Mouse (Mus musculus) midbrain, postnatal 0 days (tissue): ENCODE measurements around the gene Zfp770. TPM values are rescaled to one million over a fixed set of nuclear protein-coding genes. Genes with fewer than 3 reads are reported as not detected.
"Not testable (repeated sequence)": the region's sequence is repeated elsewhere in the genome, so short reads cannot be mapped to it uniquely, and the experiment has no call there.

Experiments
- ATAC-seq: fragments of 200-750 bp; cut with Nextera tagmentation; 2 replicates; pipeline ENCODE4 v1.8.0; 2017; ENCODE audit warnings: moderate number of reproducible peaks, mild to moderate bottlenecking, moderate TSS enrichment, moderate library complexity; ENCODE audit not compliant: low FRiP score
- DNase-seq: peaks from one replicate; pipeline ENCODE4 v3.0.0-alpha.2; 2015; ENCODE audit warnings: low spot score
- H3K27ac ChIP-seq: fragments of 300-500 bp; sonication (generic); 2 replicates; pipeline ENCODE4 v1.5.1; 2014; ENCODE audit warnings: low read depth, mild to moderate bottlenecking, low read length, mixed read lengths
- H3K27me3 ChIP-seq: fragments of 300-500 bp; sonication (generic); 2 replicates; pipeline ENCODE4 v1.6.1; 2014; ENCODE audit warnings: low read length, control low read depth, mixed read lengths; ENCODE audit not compliant: insufficient read depth
- H3K36me3 ChIP-seq: fragments of 300-500 bp; sonication (generic); 2 replicates; pipeline ENCODE4 v1.6.1; 2014; ENCODE audit warnings: low read length, control low read depth, mixed read lengths; ENCODE audit not compliant: insufficient read depth
- H3K4me1 ChIP-seq: fragments of 300-500 bp; sonication (generic); 2 replicates; pipeline ENCODE4 v1.6.1; 2014; ENCODE audit warnings: mild to moderate bottlenecking, control low read depth, antibody characterized with exemption, low read length, mixed read lengths; ENCODE audit not compliant: insufficient read depth
- H3K4me2 ChIP-seq: fragments of 300-500 bp; sonication (generic); 2 replicates; pipeline ENCODE4 v1.6.1; 2014; ENCODE audit warnings: low read depth, mild to moderate bottlenecking, low read length, mixed read lengths; ENCODE audit not compliant: poor library complexity, severe bottlenecking
- H3K4me3 ChIP-seq: fragments of 300-500 bp; sonication (generic); 2 replicates; pipeline ENCODE4 v1.5.1; 2014; ENCODE audit warnings: low read depth, mild to moderate bottlenecking, low read length, moderate library complexity
- H3K9ac ChIP-seq: fragments of 300-500 bp; sonication (generic); replicated peaks from 2 replicates; pipeline ENCODE4 v1.6.1; 2014; ENCODE audit warnings: mild to moderate bottlenecking, low read length, moderate library complexity, mixed read lengths; ENCODE audit not compliant: poor library complexity, severe bottlenecking
- H3K9me3 ChIP-seq: fragments of 300-500 bp; sonication (generic); 2 replicates; pipeline ENCODE4 v1.6.1; 2016; ENCODE audit warnings: low read length, control low read depth
- CTCF ChIP-seq: IDR thresholded peaks from 2 replicates; pipeline ENCODE4 v1.5.1; 2016; ENCODE audit warnings: antibody characterized with exemption, mild to moderate bottlenecking
- WGBS: fragments of 180-500 bp; shearing (Covaris S2); extraction: QIAGEN DNeasy Blood & Tissue Kit; methylation state at CpG from one replicate; pipeline ENCODE4 v1.1.7; 2014; 5-methylcytosine and 5-hydroxymethylcytosine counted together
- polyA plus RNA-seq: library from polyadenylated mRNA; unstranded; fragments of >200 nt; fragmentation: Nextera tagmentation; extraction: Ambion mirVana; gene quantifications from 2 replicates; pipeline ENCODE4 v1.2.1, GENCODE M21; 2015
- total RNA-seq: library from RNA; depleted of rRNA; stranded (reverse); fragments of >200 nt; gene quantifications from 2 replicates; pipeline ENCODE4 v1.2.3, GENCODE M21; 2014

Gene Zfp770
- total and polyA plus RNA-seq, 2 experiments from 2014 or later = 8.3 to 19.5 TPM

DNA sequence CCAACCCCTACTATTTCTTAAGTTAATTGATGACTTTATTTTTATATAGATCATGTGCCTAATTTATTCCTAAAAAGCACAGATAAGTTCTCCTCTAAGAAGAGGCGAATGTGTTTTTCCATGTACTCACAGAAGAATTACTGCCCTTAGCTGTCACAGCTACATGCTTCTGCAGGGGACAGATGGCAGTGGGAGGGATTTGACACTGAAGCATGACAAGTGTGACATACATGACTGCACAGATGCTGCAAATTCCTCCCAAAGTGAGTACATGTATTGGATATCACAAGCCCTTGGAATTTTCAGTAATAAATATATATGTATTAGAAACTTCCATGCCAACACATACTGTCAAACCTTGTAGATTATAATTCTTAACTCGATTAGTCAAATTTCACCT, 27.4 kb upstream of the Zfp770 start:
- DNase-seq (peak; percentile 14), ATAC-seq (no peak)
- no peak for TF ChIP-seq CTCF
- H3K4me1 ChIP-seq = no peaks in the 10 kb centered on the region
- H3K27ac ChIP-seq = no peak overlapping the region
- H3K9ac ChIP-seq = no peak overlapping the region
- no peaks in the 10 kb centered on the region for H3K9me3 ChIP-seq
- no peak overlapping the region for H3K4me2 ChIP-seq
- WGBS = 87% methylated on average over 2 of the region's 2 CpGs
- H3K4me3 ChIP-seq = no peak overlapping the region
- H3K36me3 ChIP-seq = no peaks in the 10 kb centered on the region
- H3K27me3 ChIP-seq = no peaks in the 10 kb centered on the region

DNA sequence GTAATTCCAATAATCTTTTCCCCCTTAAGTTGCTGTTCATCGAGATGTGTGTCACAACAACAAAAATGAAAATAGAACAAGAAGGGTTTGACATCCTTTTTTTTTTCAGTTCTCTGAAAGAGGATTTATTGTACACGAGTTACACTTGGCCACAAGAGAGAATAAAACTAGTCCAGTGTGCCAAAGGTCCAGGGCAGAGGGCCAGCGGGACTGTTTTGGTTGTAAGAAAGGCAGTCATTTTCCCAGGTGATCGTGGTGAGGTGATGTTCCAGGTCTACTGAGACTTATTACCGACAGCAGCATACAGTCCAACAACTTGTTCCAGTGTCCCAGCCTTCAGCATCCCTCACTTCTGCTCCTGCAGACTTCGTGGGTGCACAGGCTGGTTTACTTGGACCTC, 3.8 kb upstream of the Zfp770 start:
- no peaks in the 10 kb centered on the region for H3K27me3 ChIP-seq
- H3K9ac ChIP-seq = no peak overlapping the region
- no peak overlapping the region for H3K27ac ChIP-seq
- H3K4me3 ChIP-seq = no peak overlapping the region
- no peak overlapping the region for H3K4me2 ChIP-seq
- no peak for TF ChIP-seq CTCF
- no peaks in the 10 kb centered on the region for H3K4me1 ChIP-seq
- no peak for ATAC-seq
- H3K9me3 ChIP-seq = no peaks in the 10 kb centered on the region
- no peaks in the 10 kb centered on the region for H3K36me3 ChIP-seq
- 79% methylated on average over 6 of the region's 6 CpGs for WGBS
- no peak for DNase-seq

- Histone ChIP-seq H3K9ac (peak overlapping the region; percentile 97), H3K4me2 (peak overlapping the region; percentile 74), H3K36me3 (peaks cover 5% of the 10 kb centered on the region; the same call in 1 of the 2 replicates), H3K4me1 (peaks cover 5% of the 10 kb centered on the region; the same call in 1 of the 2 replicates), H3K9me3 (no peaks in the 10 kb centered on the region), H3K27me3 (no peaks in the 10 kb centered on the region), H3K4me3 (peak overlapping the region; percentile 89), H3K27ac (peak overlapping the region; percentile 82)
- TF ChIP-seq CTCF = no peak
- ATAC-seq = peak; percentile 41; the same call in 1 of the 2 replicates
- peak; percentile 5 for DNase-seq
- 36% methylated on average over 4 of the region's 4 CpGs for WGBS
Observed at GRCm38 (mm10) chr2:114201574-114201973, 305 bp upstream of the Zfp770 start.

DNA sequence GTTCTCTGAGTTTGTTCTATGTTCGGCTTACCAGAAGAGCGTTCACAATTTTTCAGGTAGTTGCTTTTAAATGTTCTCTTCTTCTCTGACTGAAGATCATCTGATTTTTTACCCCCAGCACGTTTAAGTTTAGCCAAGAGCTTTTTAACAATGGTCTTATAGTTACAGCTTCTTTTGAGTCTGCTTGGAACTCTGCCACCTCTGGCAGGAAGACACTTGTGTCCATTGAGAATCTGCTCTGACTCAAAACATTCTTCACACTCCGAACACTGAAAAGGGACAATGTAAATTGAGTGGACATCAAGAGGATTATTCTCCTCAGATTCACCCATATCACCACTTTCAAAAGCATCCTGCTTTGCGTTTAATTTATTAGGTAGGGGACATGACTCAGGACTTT, 4.8 kb downstream of the Zfp770 start:
- H3K4me2 ChIP-seq = no peak overlapping the region
- peak; percentile 50 for DNase-seq
- H3K4me1 ChIP-seq = peaks cover 5% of the 10 kb centered on the region; the same call in 1 of the 2 replicates
- H3K4me3 ChIP-seq = no peak overlapping the region
- H3K27ac ChIP-seq = no peak overlapping the region
- H3K9ac ChIP-seq = no peak overlapping the region
- H3K9me3 ChIP-seq = no peaks in the 10 kb centered on the region
- no peaks in the 10 kb centered on the region for H3K27me3 ChIP-seq
- 68% methylated on average over 5 of the region's 5 CpGs for WGBS
- no peak for ATAC-seq
- TF ChIP-seq CTCF = no peak
- peaks cover 15% of the 10 kb centered on the region; the same call in 1 of the 2 replicates for H3K36me3 ChIP-seq

DNA sequence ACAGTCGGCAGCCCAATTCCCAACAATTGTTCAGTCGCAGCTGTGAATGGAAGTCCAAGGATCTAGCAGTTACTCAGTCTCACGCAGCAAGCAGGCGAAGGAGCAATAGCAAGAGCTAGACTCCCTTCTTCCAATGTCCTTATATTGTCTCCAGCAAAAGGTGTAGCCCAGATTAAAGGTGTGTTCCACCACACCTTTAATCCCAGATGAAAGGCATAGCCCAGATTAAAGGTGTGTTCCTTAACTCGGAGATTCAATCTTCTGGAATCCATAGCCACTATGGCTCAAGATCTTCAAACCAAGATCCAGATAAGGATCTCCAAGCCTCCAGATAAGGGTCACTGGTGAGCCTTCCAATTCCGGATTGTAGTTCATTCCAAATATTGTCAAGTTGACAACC, 14.3 kb downstream of the Zfp770 start, which contains the start of gene Aqr:
Gene Aqr, minus strand, starts transcription at position 101 of the 400 bp plus-strand sequence.
- ATAC-seq = not testable (repeated sequence)
- 100% methylated on average over 1 of the region's 6 CpGs for WGBS

DNA sequence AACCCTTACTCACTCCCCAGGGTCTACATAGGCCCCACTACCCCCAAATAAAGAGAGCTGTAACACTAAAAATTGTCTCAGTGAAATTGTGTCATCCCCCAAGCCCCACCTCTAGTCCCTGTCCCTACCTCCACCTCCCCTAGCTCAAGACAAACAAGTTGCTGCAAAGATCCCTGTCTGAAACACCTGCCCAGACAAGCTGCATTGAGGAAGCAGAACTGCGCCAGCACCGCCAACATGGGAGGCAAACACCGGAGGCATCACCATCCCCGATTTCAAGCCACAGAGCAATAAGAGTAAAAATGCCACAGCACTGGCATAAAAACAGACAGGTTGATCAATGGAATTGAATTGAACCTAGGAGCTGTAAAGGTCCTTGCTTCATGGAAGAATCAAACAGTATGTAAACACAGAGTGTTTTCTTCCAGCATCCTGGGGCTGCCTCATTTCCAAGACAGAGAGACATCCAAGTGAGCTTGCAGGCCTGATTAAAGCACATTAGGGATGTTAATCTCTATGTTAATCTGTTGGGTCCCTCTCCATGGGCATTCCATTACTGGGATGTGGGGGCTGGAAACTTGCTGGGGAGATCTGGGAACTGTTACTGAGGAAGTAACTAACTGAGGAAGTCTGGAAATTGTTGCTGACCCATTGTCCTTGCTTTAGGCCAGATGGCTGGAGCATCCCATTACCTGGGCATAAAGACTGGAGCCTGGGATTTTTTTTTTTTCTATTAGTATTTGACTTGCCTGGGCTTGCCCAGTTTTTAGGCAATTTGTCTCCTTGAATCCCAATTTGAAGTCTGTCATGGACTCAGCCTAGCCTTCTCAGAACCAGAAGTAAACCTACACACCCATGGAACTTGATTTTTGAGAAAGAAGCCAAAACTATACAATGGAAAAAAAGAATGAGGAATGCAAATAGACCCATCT, 23.2 kb downstream of the Zfp770 start:
- no peak overlapping the region for H3K4me2 ChIP-seq
- DNase-seq = no peak
- H3K4me3 ChIP-seq = no peak overlapping the region
- ATAC-seq = no peak
- peaks cover 6% of the 10 kb centered on the region; the same call in 1 of the 2 replicates for H3K4me1 ChIP-seq
- no peaks in the 10 kb centered on the region for H3K36me3 ChIP-seq
- H3K27me3 ChIP-seq = no peaks in the 10 kb centered on the region
- no peak overlapping the region for H3K9ac ChIP-seq
- H3K9me3 ChIP-seq = no peaks in the 10 kb centered on the region
- no peak for TF ChIP-seq CTCF
- 46% methylated on average over 4 of the region's 4 CpGs for WGBS
- H3K27ac ChIP-seq = no peak overlapping the region

More for the DNA sequence above, 14.3 kb downstream of the Zfp770 start, which contains the start of gene Aqr:
- H3K9me3 ChIP-seq, H3K36me3 ChIP-seq, H3K4me3 ChIP-seq, DNase-seq, H3K4me1 ChIP-seq, H3K27me3 ChIP-seq, H3K4me2 ChIP-seq, H3K27ac ChIP-seq, H3K9ac ChIP-seq: not testable (repeated sequence)
